Mouse (Mus musculus): ENCODE results near the gene Gab2. TPM values are rescaled to one million over a fixed set of nuclear protein-coding genes. Genes with fewer than 3 reads are reported as not detected.
A peak's percentile ranks its signal among the peaks of the same experiment; 100 is the strongest.

Gene Gab2
- total and polyA plus RNA-seq, 3 experiments: 0.12 to 0.50 (median 0.30) TPM

DNA sequence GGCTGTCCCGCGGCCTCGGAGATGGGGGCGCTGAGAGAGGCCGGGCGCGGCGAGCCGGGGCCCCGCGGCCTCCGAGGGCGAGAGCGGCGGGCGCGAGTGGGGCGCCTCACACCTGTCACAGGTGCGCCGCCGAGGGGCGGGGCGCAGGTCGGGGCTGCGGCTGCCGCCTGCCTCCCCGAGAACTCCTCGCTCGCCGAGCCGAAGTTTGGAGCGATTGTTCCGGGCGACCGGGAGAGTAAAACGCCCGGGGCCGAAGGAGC, 503 bp downstream of the Gab2 start:
- no peaks in the 10 kb centered on the region for H3K9me3 ChIP-seq (replicated peaks; ENCODE audit: low read length)
- DNase-seq (ENCODE audit: extremely low read depth): no peak
- peak overlapping the region; percentile 98 for H3K4me2 ChIP-seq (ENCODE audit: insufficient read depth, low read depth, poor library complexity, severe bottlenecking)
- H3K27ac ChIP-seq (ENCODE audit: insufficient read depth, low read depth): no peak overlapping the region
- H3K27me3 ChIP-seq (replicated peaks): peaks cover 13% of the 10 kb centered on the region
- dilution Hi-C loops (cut with MboI; ENCODE audit: extremely low pct_ligation_motif_present, extremely low pct_unique_long_range_greater_than_20kb, low sequenced_read_pairs) (no loop called here), in situ Hi-C loops (cut with MboI; ENCODE audit: low pct_ligation_motif_present, low pct_unique_long_range_greater_than_20kb, low sequenced_read_pairs) (loop anchor here (5.0 to 10.0 kb wide), 2 partner anchors 110 to 213 kb away; no protein-coding TSS in a partner anchor)
- peaks cover 0 to 12% of the 10 kb centered on the region in 2 experiments; a peak in 2 of 4 replicates for H3K4me1 ChIP-seq (ENCODE audit: control insufficient read depth in 1 of 2, insufficient read depth in 2 of 2)
- no peaks in the 10 kb centered on the region for H3K79me2 ChIP-seq (replicated peaks; ENCODE audit: control insufficient read depth, extremely low read depth, insufficient read depth, poor library complexity, severe bottlenecking)
- H3K36me3 ChIP-seq (replicated peaks in 1 of 2; ENCODE audit: control insufficient read depth in 1 of 2, insufficient read depth in 1 of 2, low read length in 1 of 2): no peaks in the 10 kb centered on the region
- H3K9ac ChIP-seq (ENCODE audit: insufficient read depth, low read depth): peak overlapping the region; percentile 59
- TF ChIP-seq MAFK (IDR thresholded peaks at IDR 0.05; ENCODE audit: insufficient replicate concordance, low read length) (no peak), MEF2A (IDR thresholded peaks at IDR 0.05; ENCODE audit: borderline replicate concordance, low read depth, low read length) (no peak), CHD1 (IDR thresholded peaks at IDR 0.05; ENCODE audit: low read depth, low read length) (no peak), ELF1 (IDR thresholded peaks at IDR 0.05; ENCODE audit: low read depth, low read length) (no peak)
- peak overlapping the region; percentile 34 to 92 (median 64) for H3K4me3 ChIP-seq (replicated peaks in 1 of 3; ENCODE audit: low read depth in 2 of 3, low read length in 2 of 3, poor library complexity in 1 of 3)

- in situ Hi-C loops (cut with MboI; ENCODE audit: low pct_ligation_motif_present, low pct_unique_long_range_greater_than_20kb, low sequenced_read_pairs): loop anchor here (5.0 to 10.0 kb wide), 2 partner anchors 110 to 212 kb away; no protein-coding TSS in a partner anchor
Measured at GRCm38 (mm10) chr7:97082219-97083101, 1.1 kb downstream of the Gab2 start.

DNA sequence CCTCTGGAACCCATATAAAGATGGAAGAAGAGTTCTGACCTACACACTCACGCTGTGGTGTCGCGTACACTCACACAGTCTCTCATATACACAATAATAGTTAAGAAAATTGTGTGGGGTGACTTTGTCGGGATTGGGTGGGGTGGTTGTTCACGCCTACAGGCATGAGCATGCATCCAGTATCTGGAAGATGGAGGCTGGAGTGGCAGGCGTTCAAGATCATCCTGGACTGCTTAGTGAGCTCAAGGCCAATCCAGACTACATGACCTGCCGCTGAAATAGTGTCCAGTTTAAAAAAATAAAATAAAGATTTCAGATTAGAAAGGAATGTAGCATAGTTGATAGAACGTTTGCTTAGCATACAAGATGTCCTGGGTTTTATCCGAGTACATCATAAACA, 2.2 kb downstream of the Gab2 start:
- peaks cover 13% of the 10 kb centered on the region for H3K27me3 ChIP-seq (replicated peaks)
- H3K4me1 ChIP-seq (ENCODE audit: control insufficient read depth in 1 of 2, insufficient read depth in 2 of 2): peaks cover 0 to 12% of the 10 kb centered on the region in 2 experiments; a peak in 2 of 4 replicates
- H3K27ac ChIP-seq (ENCODE audit: insufficient read depth, low read depth): no peak overlapping the region
- H3K79me2 ChIP-seq (replicated peaks; ENCODE audit: control insufficient read depth, extremely low read depth, insufficient read depth, poor library complexity, severe bottlenecking): no peaks in the 10 kb centered on the region
- no peak overlapping the region for H3K4me2 ChIP-seq (ENCODE audit: insufficient read depth, low read depth, poor library complexity, severe bottlenecking)
- H3K36me3 ChIP-seq (replicated peaks in 1 of 2; ENCODE audit: control insufficient read depth in 1 of 2, insufficient read depth in 1 of 2, low read length in 1 of 2): no peaks in the 10 kb centered on the region
- in situ Hi-C loops (cut with MboI; ENCODE audit: low pct_ligation_motif_present, low pct_unique_long_range_greater_than_20kb, low sequenced_read_pairs): loop anchor here (5.0 to 10.0 kb wide), 2 partner anchors 111 to 211 kb away; no protein-coding TSS in a partner anchor
- H3K9ac ChIP-seq (ENCODE audit: insufficient read depth, low read depth): no peak overlapping the region
- H3K4me3 ChIP-seq (replicated peaks in 1 of 3; ENCODE audit: low read depth in 2 of 3, low read length in 2 of 3, poor library complexity in 1 of 3): no peak overlapping the region
- dilution Hi-C loops (cut with MboI; ENCODE audit: extremely low pct_ligation_motif_present, extremely low pct_unique_long_range_greater_than_20kb, low sequenced_read_pairs): no loop called here
- H3K9me3 ChIP-seq (replicated peaks; ENCODE audit: low read length): no peaks in the 10 kb centered on the region
- DNase-seq (ENCODE audit: extremely low read depth): no peak
- TF ChIP-seq ZKSCAN1 (IDR thresholded peaks at IDR 0.05; ENCODE audit: borderline replicate concordance, low read depth, low read length): no peak
- TF ChIP-seq PAX5 (IDR thresholded peaks at IDR 0.05; ENCODE audit: low read length): no peak
- TF ChIP-seq CTCF (conservative IDR thresholded peaks at IDR 0.05 in 1 of 2, IDR thresholded peaks at IDR 0.05 in 1 of 2; ENCODE audit: low read depth in 2 of 2, low read length in 2 of 2): no peak
- TF ChIP-seq ZNF384 (IDR thresholded peaks at IDR 0.05; ENCODE audit: low read depth, low read length): no peak
- TF ChIP-seq NELFE (IDR thresholded peaks at IDR 0.05; ENCODE audit: low read depth, low read length): no peak
- TF ChIP-seq RAD21 (IDR thresholded peaks at IDR 0.05; ENCODE audit: low read depth, low read length): no peak
- no peak for TF ChIP-seq KAT2A (IDR thresholded peaks at IDR 0.05; ENCODE audit: insufficient replicate concordance, low read length)
- TF ChIP-seq NRF1 (IDR thresholded peaks at IDR 0.05; ENCODE audit: low read depth, low read length): no peak
- TF ChIP-seq EP300 (IDR thresholded peaks at IDR 0.05; ENCODE audit: low read length): no peak
- TF ChIP-seq IRF4 (IDR thresholded peaks at IDR 0.05; ENCODE audit: low read depth, low read length): no peak
- TF ChIP-seq POLR2A (IDR thresholded peaks at IDR 0.05; ENCODE audit: low read depth, low read length): no peak
- TF ChIP-seq SMC3 (IDR thresholded peaks at IDR 0.05; ENCODE audit: low read depth, low read length): no peak
- no peak for TF ChIP-seq UBTF (IDR thresholded peaks at IDR 0.05; ENCODE audit: low read depth, low read length)
- TF ChIP-seq RCOR1 (conservative IDR thresholded peaks at IDR 0.05; ENCODE audit: low read depth, low read length): no peak
- TF ChIP-seq E2F4 (IDR thresholded peaks at IDR 0.05; ENCODE audit: insufficient replicate concordance, low read depth, low read length): no peak

More at GRCm38 (mm10) chr7:97082219-97083101, 1.1 kb downstream of the Gab2 start:
- Histone ChIP-seq H3K9ac (ENCODE audit: insufficient read depth, low read depth) (peak overlapping the region; percentile 59), H3K4me1 (ENCODE audit: control insufficient read depth in 1 of 2, insufficient read depth in 2 of 2) (peaks cover 0 to 12% of the 10 kb centered on the region in 2 experiments; a peak in 2 of 4 replicates), H3K4me3 (replicated peaks in 1 of 3; ENCODE audit: low read depth in 2 of 3, low read length in 2 of 3, poor library complexity in 1 of 3) (peak overlapping the region; percentile 34 to 92 (median 64)), H3K36me3 (replicated peaks in 1 of 2; ENCODE audit: control insufficient read depth in 1 of 2, insufficient read depth in 1 of 2, low read length in 1 of 2) (no peaks in the 10 kb centered on the region), H3K27me3 (replicated peaks) (peaks cover 13% of the 10 kb centered on the region), H3K27ac (ENCODE audit: insufficient read depth, low read depth) (no peak overlapping the region), H3K79me2 (replicated peaks; ENCODE audit: control insufficient read depth, extremely low read depth, insufficient read depth, poor library complexity, severe bottlenecking) (no peaks in the 10 kb centered on the region), H3K9me3 (replicated peaks; ENCODE audit: low read length) (no peaks in the 10 kb centered on the region), H3K4me2 (ENCODE audit: insufficient read depth, low read depth, poor library complexity, severe bottlenecking) (peak overlapping the region; percentile 98)
- dilution Hi-C loops (cut with MboI; ENCODE audit: extremely low pct_ligation_motif_present, extremely low pct_unique_long_range_greater_than_20kb, low sequenced_read_pairs): no loop called here
- no peak for TF ChIP-seq USF2 (conservative IDR thresholded peaks at IDR 0.05; ENCODE audit: low read depth, low read length)
- TF ChIP-seq MAZ (IDR thresholded peaks at IDR 0.05; ENCODE audit: low read depth, low read length): no peak
- 0 out of 2 replicates have a peak, but pooled peaks have one; percentile 25 for TF ChIP-seq BHLHE40 (IDR thresholded peaks at IDR 0.05; ENCODE audit: low read depth, low read length)
- no peak for TF ChIP-seq ZNF384 (IDR thresholded peaks at IDR 0.05; ENCODE audit: low read depth, low read length)
- DNase-seq (ENCODE audit: extremely low read depth): no peak
